Mouse (Mus musculus) induced T-regulatory cell, adult 2 months (primary cell): ENCODE results near the gene Foxn1.

Experiments used
- DNase-seq: peaks from one replicate; pipeline ENCODE4 v3.0.0-alpha.2; 2012; ENCODE audit warnings: low read depth

Foxn1 gene

GRCm38 (mm10) chr11:78400936-78401335 is 14.6 kb upstream of the Foxn1 start:
- no peak for DNase-seq

GRCm38 (mm10) chr11:78399680-78400079 is 13.3 kb upstream of the Foxn1 start:
- DNase-seq: peak; percentile 79

GRCm38 (mm10) chr11:78398212-78398611 is 11.9 kb upstream of the Foxn1 start:
- DNase-seq: no peak

GRCm38 (mm10) chr11:78397397-78397796 is 11.0 kb upstream of the Foxn1 start:
- DNase-seq: peak; percentile 79

GRCm38 (mm10) chr11:78396950-78397349 is 10.6 kb upstream of the Foxn1 start:
- no peak for DNase-seq

- no peak for DNase-seq
Measured at GRCm38 (mm10) chr11:78392728-78393127, 6.4 kb upstream of the Foxn1 start.

GRCm38 (mm10) chr11:78385776-78386175 is 582 bp downstream of the Foxn1 start:
- no peak for DNase-seq

GRCm38 (mm10) chr11:78382701-78383100 is 3.7 kb downstream of the Foxn1 start:
- DNase-seq: no peak

GRCm38 (mm10) chr11:78382286-78382685 is 4.1 kb downstream of the Foxn1 start:
- DNase-seq: no peak

GRCm38 (mm10) chr11:78380996-78381395 is 5.4 kb downstream of the Foxn1 start:
- DNase-seq: no peak

- no peak for DNase-seq
Measured at GRCm38 (mm10) chr11:78380351-78380750, 6.0 kb downstream of the Foxn1 start.

GRCm38 (mm10) chr11:78377549-78378159 is 8.7 kb downstream of the Foxn1 start:
- DNase-seq: no peak

- no peak for DNase-seq
Measured at GRCm38 (mm10) chr11:78374147-78374546, 12.2 kb downstream of the Foxn1 start.

- DNase-seq: no peak
Measured at GRCm38 (mm10) chr11:78372610-78373009, 13.7 kb downstream of the Foxn1 start.

GRCm38 (mm10) chr11:78372166-78372565 is 14.2 kb downstream of the Foxn1 start:
- no peak for DNase-seq

GRCm38 (mm10) chr11:78371711-78372110 is 14.6 kb downstream of the Foxn1 start:
- DNase-seq: no peak

GRCm38 (mm10) chr11:78370389-78370788 is 16.0 kb downstream of the Foxn1 start:
- no peak for DNase-seq

GRCm38 (mm10) chr11:78367456-78368225 is 18.7 kb downstream of the Foxn1 start:
- DNase-seq: no peak

GRCm38 (mm10) chr11:78364103-78364502 is 22.3 kb downstream of the Foxn1 start:
- DNase-seq: no peak

- no peak for DNase-seq
Measured at GRCm38 (mm10) chr11:78363309-78364007, 22.9 kb downstream of the Foxn1 start.

- no peak for DNase-seq
Measured at GRCm38 (mm10) chr11:78360789-78361131, 25.6 kb downstream of the Foxn1 start.

- peak; percentile 91 for DNase-seq
Measured at GRCm38 (mm10) chr11:78360125-78360788, 26.1 kb downstream of the Foxn1 start.
